Mouse (Mus musculus): ENCODE data around the gene Ap3s2. TPM values are rescaled to one million over a fixed set of nuclear protein-coding genes. Genes with fewer than 3 reads are reported as not detected.

Gene Ap3s2
- polyA plus RNA-seq, 1 experiment from 2014 or later: 51.1 TPM

Small RNAs within 50 kb of the gene (microRNA-seq; reads per million reads assigned to microRNA genes)
- gene Gm24541: not detected

Other genes starting within 250 kb of the Ap3s2 start
- 1.8 and 2.4 TPM in 2 replicates for gene Kif7, start 204.9 kb downstream of the Ap3s2 start, polyA plus RNA-seq (2014; fragmentation: Nextera tagmentation; extraction: Ambion mirVana)
- gene Plin1, start 187.7 kb downstream of the Ap3s2 start, polyA plus RNA-seq (2014; fragmentation: Nextera tagmentation; extraction: Ambion mirVana): 0.13 and 1.1 TPM in 2 replicates
- 10.1 and 11.4 TPM in 2 replicates for gene Pex11a, start 177.5 kb downstream of the Ap3s2 start, polyA plus RNA-seq (2014; fragmentation: Nextera tagmentation; extraction: Ambion mirVana)
- gene Wdr93, start 177.5 kb downstream of the Ap3s2 start, polyA plus RNA-seq (2014; fragmentation: Nextera tagmentation; extraction: Ambion mirVana): 0.14 TPM in 1 of 2 replicates, not detected in the other
- gene Mesp1, start 126.9 kb downstream of the Ap3s2 start, polyA plus RNA-seq (2014; fragmentation: Nextera tagmentation; extraction: Ambion mirVana): 0.23 and 0.33 TPM in 2 replicates
- gene Mesp2, start 109.9 kb downstream of the Ap3s2 start, polyA plus RNA-seq (2014; fragmentation: Nextera tagmentation; extraction: Ambion mirVana): 1.1 and 1.8 TPM in 2 replicates
- gene Anpep, start 59.6 kb downstream of the Ap3s2 start, polyA plus RNA-seq (2014; fragmentation: Nextera tagmentation; extraction: Ambion mirVana): 2.1 and 4.1 TPM in 2 replicates
- gene Arpin, start 14.7 kb upstream of the Ap3s2 start, polyA plus RNA-seq (2014; fragmentation: Nextera tagmentation; extraction: Ambion mirVana): 15.4 and 17.9 TPM in 2 replicates
- gene Zfp710, start 104.2 kb upstream of the Ap3s2 start, polyA plus RNA-seq (2014; fragmentation: Nextera tagmentation; extraction: Ambion mirVana): 17.0 and 17.7 TPM in 2 replicates
- gene Idh2, start 194.7 kb upstream of the Ap3s2 start, polyA plus RNA-seq (2014; fragmentation: Nextera tagmentation; extraction: Ambion mirVana): 203 and 232 TPM in 2 replicates

Data from midbrain, embryonic 14.5 days (tissue).